Mouse (Mus musculus) midbrain, postnatal 0 days (tissue): ENCODE data around the gene Syt6. TPM values are rescaled to one million over a fixed set of nuclear protein-coding genes. Genes with fewer than 3 reads are reported as not detected.

Experiments
- ATAC-seq: fragments of 200-750 bp; cut with Nextera tagmentation; 2 replicates; pipeline ENCODE4 v1.8.0; 2017; ENCODE audit warnings: moderate number of reproducible peaks, mild to moderate bottlenecking, moderate TSS enrichment, moderate library complexity; ENCODE audit not compliant: low FRiP score
- DNase-seq: peaks from one replicate; pipeline ENCODE4 v3.0.0-alpha.2; 2015; ENCODE audit warnings: low spot score
- H3K27ac ChIP-seq: fragments of 300-500 bp; sonication (generic); 2 replicates; pipeline ENCODE4 v1.5.1; 2014; ENCODE audit warnings: low read depth, mild to moderate bottlenecking, low read length, mixed read lengths
- H3K27me3 ChIP-seq: fragments of 300-500 bp; sonication (generic); 2 replicates; pipeline ENCODE4 v1.6.1; 2014; ENCODE audit warnings: low read length, control low read depth, mixed read lengths; ENCODE audit not compliant: insufficient read depth
- H3K36me3 ChIP-seq: fragments of 300-500 bp; sonication (generic); 2 replicates; pipeline ENCODE4 v1.6.1; 2014; ENCODE audit warnings: low read length, control low read depth, mixed read lengths; ENCODE audit not compliant: insufficient read depth
- H3K4me1 ChIP-seq: fragments of 300-500 bp; sonication (generic); 2 replicates; pipeline ENCODE4 v1.6.1; 2014; ENCODE audit warnings: mild to moderate bottlenecking, control low read depth, antibody characterized with exemption, low read length, mixed read lengths; ENCODE audit not compliant: insufficient read depth
- H3K4me2 ChIP-seq: fragments of 300-500 bp; sonication (generic); 2 replicates; pipeline ENCODE4 v1.6.1; 2014; ENCODE audit warnings: low read depth, mild to moderate bottlenecking, low read length, mixed read lengths; ENCODE audit not compliant: poor library complexity, severe bottlenecking
- H3K4me3 ChIP-seq: fragments of 300-500 bp; sonication (generic); 2 replicates; pipeline ENCODE4 v1.5.1; 2014; ENCODE audit warnings: low read depth, mild to moderate bottlenecking, low read length, moderate library complexity
- H3K9ac ChIP-seq: fragments of 300-500 bp; sonication (generic); replicated peaks from 2 replicates; pipeline ENCODE4 v1.6.1; 2014; ENCODE audit warnings: mild to moderate bottlenecking, low read length, moderate library complexity, mixed read lengths; ENCODE audit not compliant: poor library complexity, severe bottlenecking
- H3K9me3 ChIP-seq: fragments of 300-500 bp; sonication (generic); 2 replicates; pipeline ENCODE4 v1.6.1; 2016; ENCODE audit warnings: low read length, control low read depth
- CTCF ChIP-seq: IDR thresholded peaks from 2 replicates; pipeline ENCODE4 v1.5.1; 2016; ENCODE audit warnings: antibody characterized with exemption, mild to moderate bottlenecking
- WGBS: fragments of 180-500 bp; shearing (Covaris S2); extraction: QIAGEN DNeasy Blood & Tissue Kit; methylation state at CpG from one replicate; pipeline ENCODE4 v1.1.7; 2014; 5-methylcytosine and 5-hydroxymethylcytosine counted together
- polyA plus RNA-seq: library from polyadenylated mRNA; unstranded; fragments of >200 nt; fragmentation: Nextera tagmentation; extraction: Ambion mirVana; gene quantifications from 2 replicates; pipeline ENCODE4 v1.2.1, GENCODE M21; 2015
- total RNA-seq: library from RNA; depleted of rRNA; stranded (reverse); fragments of >200 nt; gene quantifications from 2 replicates; pipeline ENCODE4 v1.2.3, GENCODE M21; 2014

Syt6 gene
- total and polyA plus RNA-seq, 2 experiments from 2014 or later = 10.0 to 30.7 TPM

GRCm38 (mm10) chr3:103546166-103546565, 28.9 kb upstream of the Syt6 start:
- Histone ChIP-seq H3K9ac (no peak overlapping the region), H3K27ac (no peak overlapping the region)

GRCm38 (mm10) chr3:103546626-103547025, 28.4 kb upstream of the Syt6 start:
- 78% methylated on average over 3 of the region's 3 CpGs for WGBS
- DNase-seq (no peak), ATAC-seq (no peak)
- no peaks in the 10 kb centered on the region for H3K4me1 ChIP-seq
- H3K27me3 ChIP-seq = no peaks in the 10 kb centered on the region
- H3K9me3 ChIP-seq = no peaks in the 10 kb centered on the region
- no peaks in the 10 kb centered on the region for H3K36me3 ChIP-seq
- TF ChIP-seq CTCF = no peak
- H3K4me3 ChIP-seq = no peak overlapping the region
- H3K9ac ChIP-seq = no peak overlapping the region
- no peak overlapping the region for H3K27ac ChIP-seq
- no peak overlapping the region for H3K4me2 ChIP-seq

More at GRCm38 (mm10) chr3:103546166-103546565, 28.9 kb upstream of the Syt6 start:
- H3K4me2 ChIP-seq = no peak overlapping the region
- DNase-seq = no peak
- H3K27me3 ChIP-seq = no peaks in the 10 kb centered on the region
- H3K36me3 ChIP-seq = no peaks in the 10 kb centered on the region
- no peak for TF ChIP-seq CTCF
- H3K4me1 ChIP-seq = no peaks in the 10 kb centered on the region
- WGBS = 57% methylated on average over 2 of the region's 2 CpGs
- no peaks in the 10 kb centered on the region for H3K9me3 ChIP-seq
- no peak overlapping the region for H3K4me3 ChIP-seq
- no peak for ATAC-seq

GRCm38 (mm10) chr3:103550236-103550635, 24.8 kb upstream of the Syt6 start:
- TF ChIP-seq CTCF = no peak
- H3K9ac ChIP-seq = no peak overlapping the region
- H3K4me2 ChIP-seq = no peak overlapping the region
- H3K4me3 ChIP-seq = no peak overlapping the region
- H3K27ac ChIP-seq = no peak overlapping the region
- 45% methylated on average over 5 of the region's 5 CpGs for WGBS
- H3K36me3 ChIP-seq = no peaks in the 10 kb centered on the region
- H3K9me3 ChIP-seq = no peaks in the 10 kb centered on the region
- DNase-seq (no peak), ATAC-seq (no peak)
- no peaks in the 10 kb centered on the region for H3K4me1 ChIP-seq
- H3K27me3 ChIP-seq = no peaks in the 10 kb centered on the region

GRCm38 (mm10) chr3:103567226-103567625, 7.8 kb upstream of the Syt6 start:
- Histone ChIP-seq H3K9me3 (no peaks in the 10 kb centered on the region), H3K27ac (no peak overlapping the region), H3K27me3 (no peaks in the 10 kb centered on the region), H3K9ac (no peak overlapping the region), H3K36me3 (no peaks in the 10 kb centered on the region), H3K4me2 (no peak overlapping the region), H3K4me1 (no peaks in the 10 kb centered on the region), H3K4me3 (no peak overlapping the region)
- no peak for DNase-seq
- no peak for TF ChIP-seq CTCF
- ATAC-seq = no peak
- 59% methylated on average over 3 of the region's 3 CpGs for WGBS

- no peak for TF ChIP-seq CTCF
- DNase-seq (no peak), ATAC-seq (no peak)
- Histone ChIP-seq H3K4me1 (peaks cover 16% of the 10 kb centered on the region; the same call in 1 of the 2 replicates), H3K4me3 (no peak overlapping the region), H3K9ac (no peak overlapping the region), H3K9me3 (no peaks in the 10 kb centered on the region), H3K4me2 (no peak overlapping the region; the same call in 1 of the 2 replicates), H3K36me3 (no peaks in the 10 kb centered on the region), H3K27me3 (peaks cover 19% of the 10 kb centered on the region), H3K27ac (no peak overlapping the region)
- 74% methylated on average over 4 of the region's 4 CpGs for WGBS
These were observed 2.5 kb upstream of the Syt6 start for GRCm38 (mm10) chr3:103572526-103572925.

- no peaks in the 10 kb centered on the region for H3K9me3 ChIP-seq
- no peak for ATAC-seq
- 2% methylated on average over 20 of the region's 20 CpGs for WGBS
- peaks cover 19% of the 10 kb centered on the region for H3K27me3 ChIP-seq
- 0 out of 2 replicates have a peak, but pooled peaks have one; percentile 19 for TF ChIP-seq CTCF
- H3K36me3 ChIP-seq = no peaks in the 10 kb centered on the region
- peak overlapping the region; percentile 18 for H3K4me3 ChIP-seq
- H3K9ac ChIP-seq = 0 out of 2 replicates have a peak overlapping the region, but pooled peaks have one; percentile 3
- peaks cover 16% of the 10 kb centered on the region; the same call in 1 of the 2 replicates for H3K4me1 ChIP-seq
- H3K27ac ChIP-seq = no peak overlapping the region
- H3K4me2 ChIP-seq = peak overlapping the region; percentile 32
- peak; percentile 50 for DNase-seq
These were observed 1.8 kb upstream of the Syt6 start for GRCm38 (mm10) chr3:103573106-103573790.
